Mouse (Mus musculus) right cerebral cortex, postnatal 25 days (tissue): ENCODE measurements around the gene Osbpl8.
"Not testable (repeated sequence)": the region's sequence is repeated elsewhere in the genome, so short reads cannot be mapped to it uniquely, and the experiment has no call there.

Source experiments
- DNase-seq: peaks from one replicate; pipeline ENCODE4 v3.0.0; 2022

Osbpl8 gene

GRCm38 (mm10) chr10:111190110-111190795 lies 25.7 kb downstream of the Osbpl8 start:
- DNase-seq = no peak

GRCm38 (mm10) chr10:111193536-111193935 lies 29.0 kb downstream of the Osbpl8 start:
- DNase-seq = no peak

GRCm38 (mm10) chr10:111196191-111196590 lies 31.6 kb downstream of the Osbpl8 start:
- DNase-seq = no peak

- not testable (repeated sequence) for DNase-seq
These were observed 34.2 kb downstream of the Osbpl8 start for GRCm38 (mm10) chr10:111198705-111199104.

GRCm38 (mm10) chr10:111201120-111201519 lies 36.6 kb downstream of the Osbpl8 start:
- DNase-seq = no peak

GRCm38 (mm10) chr10:111201666-111202065 lies 37.1 kb downstream of the Osbpl8 start:
- no peak for DNase-seq

GRCm38 (mm10) chr10:111204089-111204488 lies 39.5 kb downstream of the Osbpl8 start:
- DNase-seq = no peak

- DNase-seq = no peak
These were observed 40.9 kb downstream of the Osbpl8 start for GRCm38 (mm10) chr10:111205421-111205820.

GRCm38 (mm10) chr10:111207386-111207785 lies 42.8 kb downstream of the Osbpl8 start:
- no peak for DNase-seq

- DNase-seq = no peak
These were observed 49.5 kb downstream of the Osbpl8 start for GRCm38 (mm10) chr10:111214084-111214483.

- no peak for DNase-seq
These were observed 50.1 kb downstream of the Osbpl8 start for GRCm38 (mm10) chr10:111214696-111215095.

- no peak for DNase-seq
These were observed 51.0 kb downstream of the Osbpl8 start for GRCm38 (mm10) chr10:111215572-111215971.

- DNase-seq = no peak
These were observed 51.6 kb downstream of the Osbpl8 start for GRCm38 (mm10) chr10:111216111-111216510.

GRCm38 (mm10) chr10:111222535-111222934 lies 58.0 kb downstream of the Osbpl8 start:
- DNase-seq = no peak

GRCm38 (mm10) chr10:111223218-111223830 lies 58.8 kb downstream of the Osbpl8 start:
- no peak for DNase-seq

GRCm38 (mm10) chr10:111224696-111225095 lies 60.1 kb downstream of the Osbpl8 start:
- no peak for DNase-seq

GRCm38 (mm10) chr10:111226508-111226907 lies 62.0 kb downstream of the Osbpl8 start:
- DNase-seq = peak; percentile 83

GRCm38 (mm10) chr10:111232237-111232636 lies 67.7 kb downstream of the Osbpl8 start:
- not testable (repeated sequence) for DNase-seq

- no peak for DNase-seq
These were observed 69.1 kb downstream of the Osbpl8 start for GRCm38 (mm10) chr10:111233476-111234130.

- DNase-seq = no peak
These were observed 70.1 kb downstream of the Osbpl8 start for GRCm38 (mm10) chr10:111234450-111235288.

GRCm38 (mm10) chr10:111235289-111235570 lies 70.7 kb downstream of the Osbpl8 start:
- DNase-seq = no peak

- DNase-seq = no peak
These were observed 72.9 kb downstream of the Osbpl8 start for GRCm38 (mm10) chr10:111237434-111237833.

GRCm38 (mm10) chr10:111242677-111243076 lies 78.1 kb downstream of the Osbpl8 start:
- no peak for DNase-seq
